Mouse (Mus musculus): ENCODE data around the gene Gm10681.
"Not testable (repeated sequence)": the region's sequence is repeated elsewhere in the genome, so short reads cannot be mapped to it uniquely, and the experiment has no call there.

GRCm38 (mm10) chr3:98522779-98523178 lies 65.8 kb downstream of the Gm10681 start:
- TF ChIP-seq POLR2A (IDR thresholded peaks at IDR 0.05; ENCODE audit: insufficient read depth, low read depth, low read length); EP300 (IDR thresholded peaks at IDR 0.05; ENCODE audit: insufficient read depth, low read depth, low read length); CTCF (IDR thresholded peaks at IDR 0.05): not testable (repeated sequence)
